Mouse (Mus musculus) ES-Bruce4 (cell line): Measurements from ENCODE around the gene Cryba4. TPM values are rescaled to one million over a fixed set of nuclear protein-coding genes. Genes with fewer than 3 reads are reported as not detected.

Source experiments
- H3K27ac ChIP-seq: 2 replicates; pipeline ENCODE4 v1.5.1; 2012; ENCODE audit warnings: low read length, inconsistent platforms; ENCODE audit not compliant: insufficient read depth
- H3K27me3 ChIP-seq: 2 replicates; pipeline ENCODE4 v1.6.1; 2012; ENCODE audit warnings: mild to moderate bottlenecking, low read length, inconsistent platforms; ENCODE audit not compliant: control insufficient read depth, poor library complexity, insufficient read depth, severe bottlenecking
- H3K36me3 ChIP-seq: 2 replicates; pipeline ENCODE4 v1.6.1; 2012; ENCODE audit warnings: inconsistent platforms, mild to moderate bottlenecking, low read length, moderate library complexity; ENCODE audit not compliant: control insufficient read depth, poor library complexity, insufficient read depth, severe bottlenecking
- H3K4me1 ChIP-seq: one replicate; pipeline ENCODE4 v1.8.1; 2011; ENCODE audit warnings: low read length; ENCODE audit not compliant: control insufficient read depth, insufficient read depth
- H3K4me3 ChIP-seq: 2 replicates; pipeline ENCODE4 v1.5.1; 2011; ENCODE audit warnings: low read depth, mild to moderate bottlenecking, low read length
- H3K9ac ChIP-seq: 2 replicates; pipeline ENCODE4 v1.6.1; 2012; ENCODE audit warnings: low read depth, mild to moderate bottlenecking, inconsistent platforms; ENCODE audit not compliant: poor library complexity, severe bottlenecking
- H3K9me3 ChIP-seq: replicated peaks from 2 replicates; pipeline ENCODE4 v1.6.1; 2012; ENCODE audit warnings: mild to moderate bottlenecking, low read length, inconsistent platforms; ENCODE audit not compliant: control insufficient read depth, poor library complexity, insufficient read depth, severe bottlenecking
- CTCF ChIP-seq: IDR thresholded peaks from one replicate; pipeline ENCODE4 v1.8.1; 2011; ENCODE audit warnings: low read depth, low read length
- EP300 ChIP-seq: IDR thresholded peaks from 2 replicates; pipeline ENCODE4 v1.6.1; 2011; ENCODE audit warnings: low read depth, low read length; ENCODE audit not compliant: insufficient read depth
- POLR2A ChIP-seq: IDR thresholded peaks from one replicate; pipeline ENCODE4 v1.8.1; 2011; ENCODE audit warnings: low read length; ENCODE audit not compliant: insufficient read depth
- polyA plus RNA-seq: library from polyadenylated mRNA; stranded (reverse); fragments of >200 nt; gene quantifications from 2 replicates; pipeline ENCODE4 v1.2.4, GENCODE M21; 2011; ENCODE audit warnings: low read depth; ENCODE audit not compliant: missing spikeins, insufficient read depth, insufficient read length

Gene Cryba4
- polyA plus RNA-seq, 1 experiment = not detected

DNA sequence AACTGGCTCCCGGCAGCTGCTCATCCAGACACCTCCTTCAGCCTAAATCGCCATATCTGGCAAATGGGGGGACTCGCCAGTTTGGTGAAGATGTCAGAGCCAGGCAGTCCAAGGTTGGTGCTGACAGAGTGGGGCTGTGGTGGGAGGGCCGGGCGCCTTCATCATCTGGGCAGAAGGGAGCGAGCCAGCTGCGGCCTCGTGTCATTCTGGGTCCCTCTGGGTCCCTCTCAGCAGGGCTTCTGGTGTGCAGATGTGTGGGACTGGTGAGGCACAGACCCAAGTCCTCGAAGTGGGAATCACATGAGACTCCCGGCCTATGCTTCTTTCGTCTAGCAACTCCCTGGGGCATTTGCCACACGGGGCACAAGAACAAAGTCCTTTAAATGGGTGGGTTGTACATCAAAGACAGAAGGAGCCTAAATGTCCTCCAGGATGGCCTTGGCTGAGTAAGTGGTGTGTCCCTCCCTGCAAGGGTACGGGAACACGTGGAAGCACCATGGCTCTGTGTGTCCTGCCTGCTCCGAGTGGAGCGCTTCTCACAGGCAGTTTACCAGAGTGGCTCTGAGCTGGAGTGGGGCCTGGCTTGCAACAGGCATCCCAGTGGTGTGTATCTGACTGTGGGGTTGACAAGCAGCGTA, 40.1 kb upstream of the Cryba4 start:
- Histone ChIP-seq H3K27ac (no peak overlapping the region), H3K9ac (no peak overlapping the region), H3K4me3 (no peak overlapping the region), H3K4me1 (peaks cover 19% of the 10 kb centered on the region), H3K27me3 (no peaks in the 10 kb centered on the region), H3K36me3 (no peaks in the 10 kb centered on the region), H3K9me3 (no peaks in the 10 kb centered on the region)
- TF ChIP-seq EP300 (no peak), POLR2A (no peak), CTCF (no peak)

DNA sequence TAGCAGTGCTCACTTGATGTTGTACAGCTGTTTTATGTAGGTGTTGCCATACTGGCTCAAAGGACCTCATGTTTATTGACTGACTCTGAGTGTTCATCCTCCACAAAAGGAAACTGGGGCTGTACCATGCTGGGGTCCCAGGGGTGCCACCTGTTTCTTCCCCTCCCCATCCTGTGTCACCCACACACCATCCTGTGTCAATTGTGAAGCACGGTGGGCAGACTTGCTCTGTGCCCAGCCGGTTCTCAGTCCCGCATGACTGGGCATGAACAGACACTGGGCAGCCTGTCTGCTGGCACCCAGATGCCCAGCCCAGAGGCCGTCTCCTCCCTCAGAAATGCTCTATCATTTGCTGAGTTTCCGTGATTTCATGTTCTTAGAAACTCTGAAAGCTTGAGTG, 39.5 kb upstream of the Cryba4 start:
- Histone ChIP-seq H3K27me3 (no peaks in the 10 kb centered on the region), H3K9me3 (no peaks in the 10 kb centered on the region), H3K36me3 (no peaks in the 10 kb centered on the region), H3K4me3 (no peak overlapping the region), H3K27ac (no peak overlapping the region), H3K9ac (no peak overlapping the region), H3K4me1 (peaks cover 19% of the 10 kb centered on the region)
- TF ChIP-seq EP300 = no peak
- TF ChIP-seq CTCF = no peak
- no peak for TF ChIP-seq POLR2A

DNA sequence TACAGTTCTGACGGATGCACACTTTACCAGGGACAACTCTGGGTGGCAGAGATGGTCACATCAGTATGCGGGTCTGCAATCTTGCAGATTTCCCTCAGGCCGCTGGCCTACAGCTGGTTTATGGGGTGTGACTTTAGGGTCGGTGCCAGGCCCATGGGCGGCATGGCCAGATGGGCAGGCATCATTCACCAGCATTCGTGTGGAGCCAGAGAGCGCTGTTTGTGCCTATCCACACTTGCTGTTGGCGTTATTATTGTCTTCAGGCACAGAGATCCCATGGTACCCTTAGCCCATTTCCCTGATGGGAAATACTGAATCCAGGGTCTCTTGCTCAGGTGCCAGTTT, 38.2 kb upstream of the Cryba4 start:
- H3K4me3 ChIP-seq = no peak overlapping the region
- TF ChIP-seq CTCF = no peak
- TF ChIP-seq POLR2A = no peak
- no peak for TF ChIP-seq EP300
- no peaks in the 10 kb centered on the region for H3K9me3 ChIP-seq
- H3K27me3 ChIP-seq = no peaks in the 10 kb centered on the region
- H3K36me3 ChIP-seq = no peaks in the 10 kb centered on the region
- peaks cover 22% of the 10 kb centered on the region for H3K4me1 ChIP-seq
- H3K9ac ChIP-seq = no peak overlapping the region
- no peak overlapping the region for H3K27ac ChIP-seq

DNA sequence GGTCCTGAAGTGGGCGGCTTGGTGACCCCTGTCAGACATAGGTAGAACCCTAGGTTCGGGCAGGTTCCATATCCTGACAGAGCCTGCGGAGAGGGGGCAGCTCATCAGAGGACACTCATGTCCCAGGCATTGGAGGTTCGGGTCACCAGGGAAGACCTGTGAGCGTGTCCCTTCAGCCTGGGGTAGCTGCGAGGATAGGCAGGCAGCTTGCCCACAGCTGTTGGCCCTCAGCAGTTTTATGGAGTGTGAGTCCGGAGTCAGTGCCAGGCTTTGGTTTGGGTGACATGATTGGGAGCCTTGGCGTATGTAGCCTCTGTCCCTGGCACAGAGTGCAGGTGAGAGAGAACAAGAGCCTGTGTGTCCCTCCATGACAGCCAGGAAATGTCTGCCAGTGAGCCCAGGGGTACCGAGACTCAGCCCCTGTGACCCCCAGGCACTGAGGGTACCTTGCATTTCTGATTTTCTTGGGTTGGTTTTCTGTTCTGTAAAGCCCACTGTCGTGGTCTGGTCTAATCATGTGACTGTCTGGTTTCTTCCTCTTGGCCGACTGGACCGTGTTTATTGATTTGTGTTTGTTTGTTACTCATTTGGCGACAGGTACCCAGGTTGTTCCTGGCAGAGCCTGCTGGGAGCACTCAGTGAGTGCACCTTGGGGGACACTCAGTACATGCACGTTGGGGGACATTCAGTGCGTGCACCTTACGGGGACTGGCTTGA, 37.7 kb upstream of the Cryba4 start:
- Histone ChIP-seq H3K27ac (no peak overlapping the region), H3K27me3 (no peaks in the 10 kb centered on the region), H3K4me1 (peaks cover 22% of the 10 kb centered on the region), H3K36me3 (no peaks in the 10 kb centered on the region), H3K9me3 (no peaks in the 10 kb centered on the region), H3K4me3 (no peak overlapping the region), H3K9ac (no peak overlapping the region)
- TF ChIP-seq POLR2A = no peak

DNA sequence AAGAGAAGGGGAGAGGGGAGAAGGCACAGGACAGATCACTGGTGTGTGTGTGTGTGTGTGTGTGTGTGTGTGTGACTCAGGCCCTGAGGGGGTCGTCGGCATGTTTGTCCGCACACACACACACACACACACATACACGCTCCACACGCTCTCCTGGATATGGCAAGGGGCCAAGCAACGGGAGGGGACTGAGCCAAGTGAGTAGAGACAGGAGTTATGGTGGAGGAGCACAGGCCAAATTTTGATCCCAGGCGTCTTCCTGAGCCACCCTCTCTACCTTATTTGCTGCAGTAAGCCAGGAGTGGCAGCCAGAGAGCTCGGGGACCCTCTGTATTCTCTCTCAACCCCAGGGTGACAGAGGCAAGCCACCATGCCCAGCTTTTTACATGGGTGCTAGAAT, 36.9 kb upstream of the Cryba4 start:
- Histone ChIP-seq H3K4me3 (no peak overlapping the region), H3K9ac (no peak overlapping the region), H3K36me3 (no peaks in the 10 kb centered on the region), H3K27me3 (no peaks in the 10 kb centered on the region), H3K27ac (no peak overlapping the region), H3K4me1 (peaks cover 16% of the 10 kb centered on the region), H3K9me3 (no peaks in the 10 kb centered on the region)
- TF ChIP-seq POLR2A = no peak
- TF ChIP-seq CTCF = no peak
- TF ChIP-seq EP300 = no peak
